Mouse (Mus musculus): ENCODE results near the gene Yif1a.

Gene Yif1a

DNA sequence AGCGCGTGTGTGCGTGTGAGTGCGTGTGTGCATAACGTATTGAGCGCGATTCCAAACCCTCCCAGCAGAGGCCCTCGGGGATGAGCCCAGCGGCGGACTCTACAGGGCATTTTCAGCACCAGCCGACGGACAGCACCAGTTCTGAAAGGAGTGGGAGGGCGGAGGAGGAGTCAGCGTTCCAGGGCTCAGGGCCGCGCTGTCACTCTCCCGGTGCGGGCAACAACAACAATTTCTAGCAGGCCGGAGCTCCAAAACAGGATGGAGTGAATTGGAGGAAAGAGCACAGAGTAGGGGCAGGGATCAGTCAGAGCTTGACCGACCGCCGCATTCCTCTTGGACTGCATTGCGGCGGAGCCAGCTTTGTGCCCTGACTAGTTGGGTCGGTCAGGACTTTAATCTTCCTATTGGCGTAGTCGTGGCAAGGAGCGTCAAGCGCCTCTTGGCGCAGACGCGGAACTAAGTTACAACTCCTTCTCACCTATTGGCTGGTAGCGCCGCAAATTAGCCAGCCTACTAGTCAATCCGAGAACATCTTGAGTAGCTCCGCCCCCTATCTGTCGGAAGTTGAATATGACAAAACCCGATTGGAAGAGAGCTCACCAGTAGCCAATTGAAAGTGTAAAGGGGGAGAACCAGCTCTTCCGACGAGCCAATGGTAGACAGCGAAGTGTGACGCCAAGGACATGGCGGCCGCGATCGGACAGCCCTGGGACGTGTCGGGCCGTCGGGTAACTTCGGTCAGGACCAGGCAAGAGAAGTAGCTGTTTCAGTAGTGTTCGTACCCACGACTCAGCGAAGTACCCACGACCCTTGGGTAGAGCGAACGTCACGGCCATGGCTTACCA, at the start of gene Yif1a:
Gene Yif1a, plus strand, starts transcription at position 655 of the 845 bp plus-strand sequence.
- DNase-seq (ENCODE audit: low spot score in 2 of 2): peak; percentile 98 to 99

- DNase-seq (ENCODE audit: low spot score in 2 of 2): peak; percentile 87 to 88
Observed at GRCm38 (mm10) chr19:5038709-5039156, 49.6 kb upstream of the Yif1a start, which contains the start of the genes B4gat1 and AC124502.3. Gene B4gat1 (plus strand): TSS chr19:5038826. Gene AC124502.3 (plus strand): TSS chr19:5038891.

DNA sequence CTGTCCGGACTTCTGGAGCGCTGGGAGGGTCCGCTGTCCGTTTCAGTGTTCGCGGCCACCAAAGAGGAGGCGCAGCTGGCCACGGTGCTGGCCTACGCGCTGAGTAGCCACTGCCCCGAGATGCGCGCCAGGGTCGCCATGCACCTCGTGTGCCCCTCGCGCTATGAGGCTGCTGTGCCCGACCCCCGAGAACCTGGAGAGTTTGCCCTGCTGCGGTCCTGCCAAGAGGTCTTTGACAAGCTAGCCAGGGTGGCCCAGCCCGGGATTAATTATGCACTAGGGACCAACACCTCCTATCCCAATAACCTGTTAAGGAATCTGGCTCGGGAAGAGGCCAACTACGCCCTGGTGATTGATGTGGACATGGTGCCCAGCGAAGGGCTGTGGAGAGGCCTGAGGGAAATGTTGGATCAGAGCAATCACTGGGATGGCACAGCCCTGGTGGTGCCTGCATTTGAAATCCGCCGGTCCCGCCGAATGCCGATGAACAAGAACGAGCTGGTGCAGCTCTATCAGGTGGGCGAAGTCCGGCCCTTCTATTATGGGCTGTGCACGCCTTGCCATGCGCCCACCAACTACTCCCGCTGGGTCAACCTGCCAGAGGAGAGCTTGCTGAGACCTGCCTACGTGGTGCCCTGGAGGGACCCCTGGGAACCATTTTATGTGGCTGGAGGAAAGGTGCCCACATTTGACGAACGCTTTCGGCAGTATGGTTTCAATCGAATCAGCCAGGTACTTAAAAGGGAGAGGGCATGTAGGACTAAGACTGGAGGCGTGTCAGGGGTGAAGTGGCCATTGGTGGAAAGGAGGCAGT, 48.8 kb upstream of the Yif1a start:
- no peak for DNase-seq (ENCODE audit: low spot score in 2 of 2)

DNA sequence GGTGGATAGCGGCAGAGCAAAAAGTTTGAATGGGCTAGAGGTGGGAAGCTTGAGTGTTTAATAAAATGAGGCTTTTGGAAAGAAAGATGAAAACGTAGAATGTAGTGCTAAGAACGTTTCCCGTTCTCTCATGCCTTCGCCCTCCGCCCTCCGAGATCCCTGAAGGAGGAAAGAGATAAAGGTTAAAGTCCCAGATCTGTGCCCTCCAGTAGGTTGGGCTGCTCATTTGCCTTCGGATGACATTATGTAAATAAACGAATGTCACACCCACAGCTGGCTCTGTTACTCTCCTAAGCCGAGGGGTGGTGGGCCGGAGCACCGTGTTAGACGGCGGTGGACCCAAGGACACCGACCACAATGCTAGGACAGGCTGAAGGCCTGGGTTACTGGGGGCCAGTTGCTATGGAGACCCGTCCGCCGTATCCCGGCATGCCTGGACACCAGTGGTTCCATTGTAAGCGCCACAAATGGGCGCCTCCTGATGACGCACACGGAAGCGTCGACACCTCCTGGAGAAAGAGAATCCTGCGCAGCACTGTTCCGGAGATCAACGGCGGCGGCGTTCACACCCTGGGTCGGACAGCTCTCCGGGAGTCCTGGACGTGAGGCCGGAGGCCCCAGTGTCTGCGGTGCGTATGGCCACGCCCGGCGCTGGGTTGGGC, 47.3 kb upstream of the Yif1a start, which contains the start of gene Brms1:
Gene Brms1, plus strand, starts transcription at position 493 of the 662 bp plus-strand sequence.
- DNase-seq (ENCODE audit: low spot score in 2 of 2): peak; percentile 92

GRCm38 (mm10) chr19:5041588-5041987, 46.8 kb upstream of the Yif1a start:
- no peak for DNase-seq (ENCODE audit: low spot score in 2 of 2)

GRCm38 (mm10) chr19:5045531-5045930, 42.8 kb upstream of the Yif1a start:
- DNase-seq (ENCODE audit: low spot score in 2 of 2): no peak

GRCm38 (mm10) chr19:5048138-5049056, 39.9 kb upstream of the Yif1a start:
- no peak for DNase-seq (ENCODE audit: low spot score in 2 of 2)

GRCm38 (mm10) chr19:5049325-5049724, 39.0 kb upstream of the Yif1a start:
- DNase-seq (ENCODE audit: low spot score in 2 of 2): no peak

GRCm38 (mm10) chr19:5050047-5050905, 38.1 kb upstream of the Yif1a start, which contains the start of gene Rin1:
Gene Rin1 (plus strand): TSS chr19:5050481.
- peak; percentile 71 for DNase-seq (ENCODE audit: low spot score in 2 of 2)

GRCm38 (mm10) chr19:5051031-5051430, 37.3 kb upstream of the Yif1a start:
- DNase-seq (ENCODE audit: low spot score in 2 of 2): no peak

- DNase-seq (ENCODE audit: low spot score in 2 of 2): no peak
Observed at GRCm38 (mm10) chr19:5051515-5051914, 36.8 kb upstream of the Yif1a start.

DNA sequence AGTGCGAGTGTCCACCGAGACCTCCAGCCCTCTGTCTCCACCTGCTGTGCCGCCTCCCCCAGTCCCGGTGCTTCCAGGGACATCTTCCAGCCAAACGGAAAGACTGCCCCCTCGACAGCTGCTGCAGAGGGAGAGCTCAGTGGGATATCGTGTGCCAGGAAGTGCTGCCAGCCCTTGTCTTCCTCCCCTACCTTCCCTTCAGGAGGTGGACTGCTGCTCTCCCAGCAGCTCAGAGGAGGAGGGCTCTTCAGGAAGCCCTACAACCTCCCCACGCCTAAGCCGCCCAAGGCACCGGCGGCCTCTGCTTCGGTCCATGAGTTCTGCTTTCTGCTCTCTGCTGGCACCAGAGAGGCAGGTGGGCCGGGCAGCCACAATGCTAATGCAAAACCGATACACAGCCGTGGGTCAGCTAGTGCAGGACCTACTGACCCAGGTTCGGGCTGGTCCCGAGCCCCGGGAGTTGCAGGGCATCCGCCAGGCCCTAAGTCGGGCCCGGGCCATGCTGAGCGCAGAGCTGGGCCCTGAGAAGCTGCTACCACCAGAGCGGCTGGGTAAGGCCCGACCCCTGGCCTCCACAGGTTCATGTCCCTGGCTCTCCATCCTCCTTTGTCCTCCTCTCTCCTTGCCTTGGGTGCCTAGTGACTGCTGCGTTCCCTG, 36.0 kb upstream of the Yif1a start:
- DNase-seq (ENCODE audit: low spot score in 2 of 2): no peak

DNA sequence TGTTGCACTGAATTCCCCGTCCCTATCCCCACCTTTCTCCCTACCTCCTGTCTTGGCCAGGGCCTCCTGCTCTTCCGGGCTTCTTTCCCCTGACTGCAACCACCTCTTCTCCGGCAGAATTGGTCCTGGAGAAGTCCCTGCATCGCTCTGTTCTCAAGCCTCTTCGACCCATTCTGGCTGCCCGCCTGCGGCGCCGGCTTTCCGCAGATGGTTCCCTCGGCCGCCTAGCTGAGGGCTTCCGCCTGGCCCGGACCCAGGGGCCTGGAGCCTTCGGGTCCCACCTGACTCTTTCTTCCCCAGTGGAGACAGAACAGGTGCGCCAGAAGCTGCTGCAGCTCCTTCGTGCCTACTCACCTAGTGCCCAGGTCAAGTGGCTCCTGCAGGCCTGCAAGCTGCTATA, 35.5 kb upstream of the Yif1a start:
- DNase-seq (ENCODE audit: low spot score in 2 of 2): no peak

DNA sequence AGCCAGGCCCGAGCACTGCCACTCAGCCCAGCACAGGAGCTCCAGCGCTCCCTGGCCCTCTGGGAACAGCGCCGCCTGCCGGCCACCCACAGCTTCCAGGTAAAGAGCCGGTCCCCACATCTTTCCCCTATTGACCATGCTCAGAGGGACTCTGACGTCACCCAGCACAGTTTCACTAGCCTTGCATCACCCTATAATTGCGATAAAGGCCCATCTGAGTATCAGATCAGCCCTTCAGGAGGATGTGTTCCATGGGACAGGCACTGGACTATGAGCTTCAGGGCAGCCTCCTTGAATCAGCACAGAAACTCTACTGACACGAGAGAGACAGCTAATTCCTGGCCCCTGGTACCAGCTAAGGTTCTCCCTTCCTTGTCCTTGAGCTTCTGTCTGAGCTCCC, 34.4 kb upstream of the Yif1a start:
- no peak for DNase-seq (ENCODE audit: low spot score in 2 of 2)

GRCm38 (mm10) chr19:5056251-5056650, 32.1 kb upstream of the Yif1a start:
- no peak for DNase-seq (ENCODE audit: low spot score in 2 of 2)

- no peak for DNase-seq (ENCODE audit: low spot score in 2 of 2)
Observed at GRCm38 (mm10) chr19:5057876-5058775, 30.2 kb upstream of the Yif1a start.

DNA sequence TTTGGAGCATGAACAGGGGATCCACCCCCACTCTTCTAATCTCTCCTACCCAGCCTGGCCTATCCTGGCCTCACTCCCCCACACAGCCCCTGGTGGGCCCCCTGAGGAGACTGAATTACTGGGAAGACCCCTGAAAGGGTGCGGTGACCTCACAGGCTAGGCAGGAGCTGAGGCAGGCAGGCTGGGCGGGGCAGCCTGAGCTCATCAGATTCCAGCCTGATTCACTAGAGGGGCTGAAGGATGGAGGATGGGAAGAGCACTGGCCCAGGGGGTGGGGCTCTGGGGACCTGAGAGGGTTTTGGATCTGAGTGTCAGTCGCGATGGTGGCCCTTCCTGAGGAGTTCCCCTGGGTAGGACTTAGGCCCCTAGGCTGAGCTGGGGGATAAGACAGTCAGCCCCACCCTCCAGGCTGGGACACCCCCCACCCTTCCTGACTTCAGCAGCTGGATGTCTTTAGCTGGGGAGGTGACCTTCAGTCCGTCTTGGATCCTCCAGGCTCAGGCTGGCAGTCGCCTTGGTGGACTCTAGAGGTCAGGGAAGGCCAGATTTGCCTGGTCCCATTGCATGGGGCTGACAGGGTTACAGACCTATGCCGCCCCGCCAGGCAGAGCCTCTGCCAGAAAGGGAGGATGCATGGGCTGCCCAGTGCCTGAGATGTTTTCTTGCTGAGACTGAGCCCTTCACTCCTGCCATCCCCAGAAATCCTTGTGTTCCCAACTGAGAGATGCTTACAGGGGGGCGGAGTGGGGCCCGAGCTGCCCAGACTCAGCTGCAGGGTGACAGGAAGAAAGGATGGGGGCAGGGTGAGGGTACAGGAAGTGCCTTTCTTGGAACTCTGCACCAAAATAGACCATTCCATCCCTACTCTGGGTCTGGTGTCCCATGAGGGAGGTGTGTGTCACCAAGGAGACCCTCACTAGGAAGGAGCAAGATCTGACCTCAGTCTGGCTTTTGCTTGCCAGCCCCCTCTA, 29.3 kb upstream of the Yif1a start:
- DNase-seq (ENCODE audit: low spot score in 2 of 2): peak in 1 of 2 experiments; percentile 36
